Mouse (Mus musculus): ENCODE measurements around the gene Slc22a12.
A peak's percentile ranks its signal among the peaks of the same experiment; 100 is the strongest.

The Slc22a12 gene

GRCm38 (mm10) chr19:6542367-6543034, at the start of gene Slc22a12:
Gene Slc22a12 (minus strand): TSS chr19:6543032.
- no peak for DNase-seq

DNA sequence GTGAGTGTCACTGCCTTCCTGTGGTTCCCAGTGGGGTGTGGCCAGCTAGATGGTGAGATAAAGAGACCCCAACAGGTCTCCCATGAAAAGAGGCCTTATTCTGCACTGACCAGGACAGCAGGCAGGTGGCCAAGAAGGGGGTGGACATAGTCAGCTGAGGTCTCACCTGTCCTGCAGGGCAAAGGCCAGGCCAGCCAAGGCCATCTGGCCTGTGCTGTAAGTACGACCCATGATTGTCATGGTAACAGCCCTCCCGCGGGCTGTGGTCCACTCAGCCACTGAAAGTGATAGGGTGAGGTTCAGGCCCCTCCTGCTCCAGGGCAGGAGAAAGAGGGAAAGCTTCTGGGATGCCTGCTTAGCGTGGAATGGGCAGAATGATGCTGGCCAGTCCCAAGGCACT, 29.2 kb upstream of the Slc22a12 start:
- DNase-seq = no peak

DNA sequence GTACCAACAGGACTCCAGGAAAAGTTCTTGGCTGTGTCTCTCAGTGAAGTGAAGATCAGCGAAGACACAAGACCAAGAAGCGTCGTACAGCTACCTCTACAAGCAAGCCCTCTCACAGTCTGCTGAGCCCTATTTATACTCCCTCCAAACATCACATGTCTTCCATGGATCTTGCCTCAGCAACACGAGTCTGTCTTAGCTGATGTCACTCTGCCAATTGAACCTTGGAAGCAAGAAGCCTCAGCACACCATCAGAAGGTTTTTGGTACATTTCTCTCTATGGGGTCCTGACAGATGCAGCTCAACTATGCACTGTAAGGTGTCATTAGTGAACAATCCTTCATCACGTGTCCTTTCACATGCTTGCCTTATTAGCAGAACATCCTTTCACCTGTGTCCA, 28.6 kb upstream of the Slc22a12 start:
- DNase-seq = no peak

GRCm38 (mm10) chr19:6569561-6569960, 26.7 kb upstream of the Slc22a12 start:
- DNase-seq = no peak

DNA sequence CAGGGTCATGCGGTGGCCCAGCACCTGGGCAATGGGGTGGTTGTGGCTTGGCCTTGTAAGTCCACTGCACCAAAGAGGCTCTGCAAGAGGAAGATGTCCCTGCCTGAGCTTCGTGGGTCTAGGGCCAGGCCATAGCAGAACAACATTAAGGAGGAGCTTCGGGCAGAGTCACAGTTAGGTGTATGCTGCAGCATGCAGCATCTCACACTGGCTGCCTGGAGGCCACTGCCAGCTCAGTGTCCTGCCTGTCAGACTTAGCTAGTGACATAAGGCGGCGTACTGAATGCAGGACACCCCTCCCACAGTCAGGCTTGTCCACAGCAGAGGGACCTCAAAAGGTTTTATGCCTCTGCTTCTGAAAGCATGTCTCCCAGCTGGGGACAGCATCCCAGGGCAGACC, 26.2 kb upstream of the Slc22a12 start:
- DNase-seq = no peak

GRCm38 (mm10) chr19:6566450-6566849, 23.6 kb upstream of the Slc22a12 start:
- DNase-seq = no peak

DNA sequence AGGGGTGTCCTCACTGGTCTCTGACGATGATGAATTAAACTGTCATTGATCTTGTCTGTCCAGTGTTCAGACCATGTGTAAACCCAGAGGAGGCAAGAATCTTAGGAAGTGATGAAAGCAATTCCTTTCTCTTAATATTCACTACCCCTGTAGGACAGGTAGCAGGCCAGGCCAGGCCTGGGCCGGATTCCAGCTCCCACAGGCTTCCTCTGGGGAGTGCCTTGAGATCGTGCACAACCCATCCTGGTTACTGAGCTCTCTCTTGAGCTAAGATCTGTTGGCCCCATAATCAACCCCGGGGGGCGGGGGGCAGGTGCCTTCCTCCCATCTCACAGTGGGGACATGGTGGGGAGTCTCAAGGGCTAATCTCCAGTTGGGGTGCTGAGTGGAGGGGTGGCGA, 22.3 kb upstream of the Slc22a12 start:
- DNase-seq = no peak

DNA sequence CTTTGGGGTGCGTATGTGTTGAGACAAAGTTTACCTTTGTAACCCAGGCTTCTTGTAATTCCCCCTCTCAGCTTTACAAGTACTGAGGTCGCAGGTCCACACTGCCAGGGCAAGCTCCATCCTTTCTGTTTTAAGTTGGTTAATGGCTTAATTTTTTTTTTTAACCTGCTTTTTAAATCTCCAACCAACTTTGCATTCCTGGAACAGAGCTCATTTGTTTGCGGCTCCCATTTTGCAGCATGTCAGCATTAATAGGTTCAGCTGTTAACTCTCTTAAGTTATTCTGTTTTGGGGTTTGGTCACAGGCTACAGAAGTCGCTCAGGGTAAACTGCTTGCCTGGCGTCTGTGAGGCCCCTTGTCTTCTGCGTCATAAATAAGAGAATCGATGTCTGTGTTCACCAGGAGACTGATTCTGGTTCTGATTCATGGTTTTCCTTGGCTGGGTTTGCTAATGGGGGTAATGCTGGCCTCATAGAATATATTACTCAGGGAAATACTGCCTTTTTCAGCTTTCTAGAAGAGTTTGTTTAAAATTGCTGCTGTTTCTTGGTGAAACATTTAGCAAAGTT, 17.5 kb upstream of the Slc22a12 start:
- DNase-seq = no peak

DNA sequence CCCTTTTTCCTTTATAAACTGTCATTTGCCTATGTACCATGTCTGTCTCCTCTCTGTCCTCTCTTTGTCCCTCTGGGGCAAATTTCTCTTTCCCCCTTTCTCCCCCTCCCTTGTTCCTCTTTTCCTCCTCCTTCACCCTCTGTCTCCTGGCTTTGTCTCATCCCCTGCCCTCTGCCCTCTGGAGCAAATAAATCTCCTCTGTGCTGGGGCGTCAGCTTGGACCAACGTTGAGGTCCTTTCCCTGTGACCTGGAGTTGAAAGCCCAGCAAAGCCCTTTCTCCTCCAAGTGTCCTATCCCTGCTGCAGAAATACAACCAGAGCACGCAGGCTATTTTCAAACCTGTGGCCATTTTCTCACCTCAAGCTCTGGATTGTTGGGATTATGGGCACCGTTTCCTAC, 16.7 kb upstream of the Slc22a12 start:
- no peak for DNase-seq

DNA sequence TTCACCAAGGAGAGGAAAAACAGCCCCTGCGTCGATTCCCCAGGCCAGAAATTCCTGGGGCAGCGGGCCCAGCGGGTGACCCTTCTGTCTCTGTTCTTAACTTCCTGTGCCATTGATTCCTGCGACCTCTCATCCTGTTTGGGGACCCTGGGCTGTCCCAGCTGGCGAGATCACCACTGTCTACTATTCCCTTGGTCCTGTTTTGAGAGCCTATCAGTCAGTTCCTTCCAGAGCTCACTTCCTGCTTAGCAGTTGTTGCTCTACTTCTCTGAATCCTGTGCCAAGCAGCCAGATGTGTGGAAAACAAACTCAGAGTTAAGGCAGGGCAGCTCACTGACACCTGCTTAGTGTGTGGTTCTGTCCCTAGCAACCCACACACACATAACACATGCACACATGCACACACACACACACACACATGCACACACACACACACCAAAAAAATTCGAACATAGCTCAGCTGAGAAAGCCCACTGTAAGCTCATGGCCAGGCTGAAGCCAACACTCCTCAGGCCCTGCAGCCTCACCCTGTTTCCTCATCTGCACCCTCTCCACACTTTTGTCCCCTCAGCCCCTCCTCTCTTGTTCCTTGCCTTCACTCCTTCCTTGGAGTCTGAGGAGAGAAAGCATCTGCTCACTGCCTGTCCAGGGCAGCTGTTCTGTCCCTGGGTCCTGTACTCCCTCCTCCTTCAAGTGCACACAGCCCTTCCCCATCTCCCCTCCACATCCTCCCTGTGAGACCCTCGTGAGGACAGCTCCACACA, 11.2 kb upstream of the Slc22a12 start:
- no peak for DNase-seq

DNA sequence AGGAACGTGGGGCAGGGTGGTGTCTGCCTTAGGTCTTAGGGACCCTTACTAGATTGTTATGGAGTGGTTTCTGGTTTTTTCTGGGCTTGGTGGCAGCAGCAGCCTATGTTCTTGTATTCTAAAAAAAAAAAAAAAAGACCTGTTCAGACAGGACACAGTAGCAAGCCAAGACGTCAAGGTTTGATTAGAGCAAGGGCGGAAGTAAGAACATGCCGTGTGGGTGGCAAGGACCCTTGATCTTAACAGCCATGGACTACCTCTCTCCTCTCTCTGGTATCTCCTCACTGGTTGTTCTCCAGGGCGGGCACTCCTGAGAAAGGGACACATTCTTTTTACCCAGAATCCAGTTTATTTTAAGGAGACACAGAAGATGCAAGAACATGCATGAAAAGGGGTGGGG, 10.3 kb upstream of the Slc22a12 start:
- no peak for DNase-seq

GRCm38 (mm10) chr19:6552302-6553028, 9.6 kb upstream of the Slc22a12 start:
- peak; percentile 36 for DNase-seq

DNA sequence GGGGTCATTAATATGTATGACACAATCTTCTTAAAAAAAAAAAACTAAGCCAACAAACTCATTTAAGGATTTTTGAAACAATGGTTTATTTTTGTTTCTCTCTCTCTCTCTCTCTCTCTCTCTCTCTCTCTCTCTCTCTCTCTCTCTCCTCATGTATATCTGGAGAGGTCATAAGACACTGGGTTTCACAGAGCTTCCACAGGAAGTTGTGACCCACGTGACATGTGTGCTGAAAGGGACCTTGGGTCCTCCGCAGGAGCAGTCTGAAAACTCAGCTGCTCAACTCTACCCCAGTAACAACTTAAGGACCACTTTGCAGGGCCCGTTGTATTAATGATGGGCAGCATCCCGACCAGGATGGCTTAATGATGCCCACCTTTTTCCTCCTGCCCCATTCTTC, 8.4 kb upstream of the Slc22a12 start:
- DNase-seq = no peak

- DNase-seq = peak; percentile 54
These were observed 6.7 kb upstream of the Slc22a12 start for GRCm38 (mm10) chr19:6549566-6549965.

GRCm38 (mm10) chr19:6548431-6549410, 5.9 kb upstream of the Slc22a12 start:
- DNase-seq = peak; percentile 31

- DNase-seq = no peak
These were observed 5.0 kb upstream of the Slc22a12 start for GRCm38 (mm10) chr19:6547801-6548200.

- DNase-seq = peak; percentile 30
These were observed 3.3 kb upstream of the Slc22a12 start for GRCm38 (mm10) chr19:6546096-6546495.

GRCm38 (mm10) chr19:6545481-6545880, 2.6 kb upstream of the Slc22a12 start:
- DNase-seq = no peak

DNA sequence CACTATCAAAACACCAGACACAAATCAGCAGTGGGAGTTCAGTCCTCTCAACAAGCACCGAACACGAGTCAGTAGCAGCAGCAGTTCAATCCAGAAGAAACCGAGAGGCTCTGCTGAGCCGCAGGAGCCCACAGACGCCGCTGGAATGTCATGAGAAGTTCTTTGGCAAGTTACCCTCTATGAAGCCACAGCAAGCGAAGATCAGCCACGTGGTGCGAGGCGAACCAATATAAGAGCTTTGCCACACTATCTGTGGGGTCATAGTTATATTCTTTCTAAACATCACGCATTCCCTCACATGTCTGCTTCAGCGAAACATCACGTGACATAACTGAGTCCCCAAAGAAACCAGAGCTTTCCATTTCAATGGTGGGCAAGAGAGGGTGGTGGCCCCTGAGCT, 1.9 kb upstream of the Slc22a12 start:
- DNase-seq = no peak

DNA sequence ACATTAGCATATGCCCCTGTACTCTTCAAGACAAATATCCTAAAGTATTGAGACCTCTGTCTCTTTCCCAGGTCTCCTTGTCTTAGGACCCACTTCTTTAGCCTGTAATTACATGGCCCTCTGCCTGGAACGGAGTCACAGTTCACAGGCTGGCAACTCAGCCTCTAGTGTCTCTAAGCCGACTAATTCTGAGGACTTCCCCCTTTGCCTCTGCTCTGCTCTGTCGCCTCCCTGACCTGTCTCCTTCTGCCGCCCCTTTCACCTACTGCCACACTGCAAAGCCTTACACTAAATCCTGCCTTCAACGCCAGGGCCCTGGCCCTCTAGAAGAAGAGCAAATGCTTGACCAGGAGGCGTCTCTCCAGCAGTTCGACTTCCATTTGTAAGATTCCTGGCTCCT, 686 bp upstream of the Slc22a12 start:
- DNase-seq = no peak

GRCm38 (mm10) chr19:6543035-6543383, 177 bp upstream of the Slc22a12 start:
- DNase-seq = no peak

DNA sequence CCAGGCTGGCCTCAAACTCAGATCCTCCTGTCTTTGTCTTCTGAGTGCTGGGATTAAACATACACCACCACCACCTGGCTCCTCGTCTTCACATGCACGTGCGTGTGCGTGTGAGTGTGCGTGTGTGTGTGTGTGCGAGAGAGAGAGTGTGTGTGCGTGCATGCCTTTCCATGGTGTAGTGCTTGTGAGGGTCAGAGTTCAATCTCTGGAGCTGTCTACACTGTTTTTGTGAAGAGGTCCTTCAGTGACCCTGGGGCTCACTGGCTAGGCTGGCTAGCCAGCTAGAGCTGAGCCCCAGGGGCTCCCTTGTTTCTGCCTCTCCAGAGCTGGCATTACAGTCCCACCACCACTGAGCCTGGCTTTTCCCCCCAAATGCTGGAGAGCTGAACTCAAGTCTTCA, 1.3 kb downstream of the Slc22a12 start:
- DNase-seq = no peak

All from right cerebral cortex, adult 18-20 months (tissue).